Mouse (Mus musculus) stomach, postnatal 0 days (tissue): ENCODE measurements around the gene Pdcd11.

Experiments used
- CTCF ChIP-seq: IDR thresholded peaks from 2 replicates; pipeline ENCODE4 v1.5.1; 2016; ENCODE audit warnings: antibody characterized with exemption, low read depth, mild to moderate bottlenecking, moderate library complexity
- EP300 ChIP-seq: optimal IDR thresholded peaks from 2 replicates; pipeline ENCODE3; 2016; ENCODE audit warnings: antibody characterized with exemption

DNA sequence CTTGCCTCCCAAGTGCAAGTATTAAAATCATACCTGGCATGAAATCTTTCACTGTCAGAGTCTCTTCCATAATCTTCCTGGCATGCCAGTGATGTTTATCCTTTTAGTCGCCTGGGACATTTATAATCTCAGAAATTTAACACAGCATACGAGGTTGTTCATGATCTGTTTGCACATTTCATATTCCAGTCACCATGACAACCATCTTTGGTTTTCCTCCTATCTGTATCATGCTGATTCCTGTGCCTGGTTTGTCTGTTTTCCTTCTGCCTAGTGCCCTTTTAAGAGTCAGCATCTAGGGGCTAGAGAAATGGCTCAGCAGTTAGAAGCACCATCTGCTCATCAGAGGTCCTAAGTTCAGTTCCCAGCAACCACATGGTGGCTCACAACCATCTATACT is 28.1 kb downstream of the Pdcd11 start:
- no peak for TF ChIP-seq CTCF
- TF ChIP-seq EP300 = no peak
